Mouse (Mus musculus) NIH3T3 (cell line): ENCODE data around the gene Pgrmc2.

ENCODE experiments used
- DNase-seq: peaks from one replicate; pipeline ENCODE4 v3.0.0-alpha.2; 2012; ENCODE audit warnings: low read depth

Gene Pgrmc2

DNA sequence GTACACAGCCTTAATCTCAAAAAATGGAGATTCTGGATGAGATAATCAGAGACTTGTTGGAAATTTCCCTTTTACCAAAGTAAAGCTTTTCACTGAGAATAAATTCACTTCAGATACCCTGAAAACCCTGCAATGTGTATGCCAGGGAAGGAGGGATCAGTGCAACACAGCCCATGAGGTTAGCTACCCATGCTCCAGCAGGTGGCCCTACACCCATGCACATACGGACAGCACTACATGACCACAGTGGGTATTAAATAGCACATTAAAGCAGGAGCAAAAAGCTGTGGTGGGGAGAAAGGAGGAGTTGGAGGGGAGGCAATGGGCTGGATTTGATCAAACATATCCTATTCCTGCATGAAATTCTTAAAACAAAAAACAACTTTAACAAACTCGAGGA, 12.3 kb downstream of the Pgrmc2 start:
- no peak for DNase-seq

DNA sequence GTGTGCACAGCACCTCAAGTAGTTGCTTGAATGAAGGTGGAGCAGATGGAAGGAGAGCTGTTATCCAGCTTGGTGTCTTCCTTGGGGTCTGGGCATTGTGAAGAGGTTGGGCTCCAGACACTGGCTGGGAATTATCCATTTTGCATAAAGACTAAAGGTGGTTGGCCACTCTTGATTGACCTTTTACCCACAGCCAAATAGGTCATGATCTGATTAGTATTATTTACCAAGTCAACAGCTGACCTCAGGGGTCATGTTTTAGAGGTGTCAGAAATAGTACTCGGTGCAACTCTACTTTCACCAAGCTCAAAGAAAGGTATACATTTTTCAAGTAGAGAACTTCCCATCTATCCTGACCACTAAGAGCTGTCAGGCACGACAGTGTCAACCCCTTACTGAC, 17.5 kb downstream of the Pgrmc2 start:
- DNase-seq = no peak

DNA sequence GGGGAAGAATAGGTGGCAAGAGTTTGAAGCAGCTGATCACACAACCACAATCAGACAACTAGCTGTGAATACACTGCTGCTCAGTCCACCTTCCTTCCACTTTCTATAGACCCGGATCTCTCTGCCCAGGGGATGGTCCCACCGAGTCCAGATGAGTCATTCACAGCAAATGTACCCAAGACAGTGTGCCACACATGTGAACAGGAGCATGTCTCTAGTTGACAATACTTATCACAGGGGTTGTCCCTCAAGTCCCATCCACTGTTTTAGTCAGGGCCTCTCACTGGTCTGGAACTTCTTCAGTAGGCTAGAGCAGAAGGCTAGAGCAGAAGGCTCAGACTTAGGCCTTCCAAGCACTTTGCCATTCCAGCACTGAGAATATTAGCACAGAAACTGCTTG, 20.1 kb downstream of the Pgrmc2 start:
- no peak for DNase-seq

DNA sequence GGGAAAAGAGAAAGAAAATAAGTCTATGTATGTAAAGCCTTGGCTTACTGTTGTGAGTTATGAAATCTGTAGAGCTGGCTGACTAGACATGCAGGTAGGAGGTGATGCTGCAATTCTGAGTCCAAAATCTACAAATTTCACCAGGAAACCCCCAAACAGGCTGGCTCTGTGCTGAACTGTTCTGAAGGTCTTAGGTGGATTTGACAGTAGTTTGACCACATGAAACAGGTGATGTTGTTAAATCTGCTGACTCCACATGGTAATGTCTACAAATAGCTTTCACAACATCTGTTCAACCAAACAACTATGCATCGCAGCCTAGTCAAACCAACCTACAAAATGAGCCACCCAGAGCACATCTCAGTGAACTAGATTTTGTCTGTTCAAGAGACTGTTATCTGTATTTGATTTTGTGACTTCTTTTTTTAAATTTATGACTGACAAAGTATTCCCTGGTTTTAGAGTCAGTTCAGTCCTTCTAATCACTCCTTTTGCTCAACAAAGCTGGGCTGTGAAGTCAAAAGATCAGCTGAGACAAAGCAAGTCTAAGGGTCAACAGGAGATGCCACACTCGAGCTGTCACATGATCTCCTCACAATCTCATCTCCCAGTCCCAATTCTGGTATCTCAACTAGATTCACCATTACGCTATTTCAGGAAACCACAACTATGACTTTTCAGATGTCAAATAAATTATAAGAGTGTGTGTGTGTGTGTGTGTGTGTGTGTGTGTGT, 20.8 kb downstream of the Pgrmc2 start:
- no peak for DNase-seq

DNA sequence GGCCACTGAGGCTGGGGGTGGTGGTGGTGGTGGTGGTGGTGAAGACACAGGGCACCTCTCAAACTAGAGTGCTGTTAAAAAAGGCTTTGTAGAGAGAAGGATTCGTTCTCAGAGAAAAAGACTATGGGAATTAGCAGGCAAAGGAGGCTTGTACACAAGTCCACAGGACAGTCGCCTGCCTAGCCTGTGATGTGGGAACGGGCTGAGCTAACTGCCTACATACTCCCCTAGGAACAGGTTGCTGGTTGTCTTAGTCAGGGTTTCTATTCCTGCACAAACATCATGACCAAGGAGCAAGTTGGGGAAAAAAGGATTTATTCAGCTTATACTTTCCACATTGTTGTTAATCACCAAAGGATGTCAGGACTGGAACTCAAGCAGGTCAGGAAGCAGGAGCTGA, 23.6 kb downstream of the Pgrmc2 start:
- no peak for DNase-seq

DNA sequence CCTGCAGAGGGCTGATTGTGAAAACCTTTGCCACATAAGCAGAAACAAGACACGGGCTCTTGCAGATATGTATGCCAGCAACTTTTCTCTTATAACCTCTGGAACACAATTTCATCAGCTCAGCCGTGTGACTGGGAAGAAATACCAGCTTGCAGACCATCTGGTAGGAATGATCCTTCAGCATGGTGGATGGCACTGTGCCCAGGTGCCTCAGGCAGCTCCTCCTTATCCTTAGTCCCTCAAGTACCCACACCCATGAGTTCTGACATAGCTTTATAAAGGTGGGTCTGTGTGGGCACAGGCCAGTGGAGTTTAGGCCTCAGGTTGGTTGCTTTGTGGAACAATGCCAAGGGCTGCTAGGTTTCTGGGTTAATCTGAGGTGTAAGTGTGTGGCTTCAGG, 24.5 kb downstream of the Pgrmc2 start:
- peak; percentile 77 for DNase-seq

DNA sequence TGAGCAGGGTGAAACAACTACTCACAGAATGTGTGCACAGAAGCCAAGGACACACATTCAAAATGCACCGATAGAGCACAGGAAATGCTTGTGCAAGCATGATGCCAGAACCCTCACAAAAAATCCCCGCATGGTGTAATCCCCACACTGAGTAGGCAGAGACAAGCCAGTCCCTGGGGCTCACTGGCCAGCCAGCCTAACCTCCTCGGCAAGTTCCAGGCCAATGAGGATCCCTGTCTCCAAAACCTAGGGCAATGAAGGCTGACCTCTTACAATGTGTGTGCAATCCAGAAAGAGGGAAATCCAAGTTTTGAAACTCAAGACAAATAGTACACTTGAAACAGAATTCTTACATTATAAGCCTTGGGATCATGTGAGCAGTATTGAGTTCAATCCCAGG, 29.5 kb downstream of the Pgrmc2 start:
- no peak for DNase-seq

DNA sequence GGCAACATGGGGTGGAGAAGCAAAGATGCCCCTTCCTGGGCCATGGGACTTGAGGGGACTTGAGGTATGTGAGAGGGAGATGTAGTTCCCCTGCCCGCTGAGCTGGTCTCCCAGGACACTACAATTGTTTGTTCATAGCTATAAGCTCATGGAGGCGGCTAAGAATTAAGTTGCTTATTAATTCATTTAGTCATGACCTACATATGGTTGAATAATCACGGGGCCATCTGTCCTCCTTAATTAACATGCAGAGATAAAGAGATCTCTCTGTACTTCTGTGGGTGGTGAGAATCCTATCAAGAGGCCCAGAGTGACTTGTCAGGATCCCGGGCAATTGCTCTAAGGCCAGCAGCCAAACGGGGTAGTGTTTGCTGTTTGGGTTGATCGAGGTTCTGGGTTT, 35.0 kb downstream of the Pgrmc2 start:
- DNase-seq = no peak

DNA sequence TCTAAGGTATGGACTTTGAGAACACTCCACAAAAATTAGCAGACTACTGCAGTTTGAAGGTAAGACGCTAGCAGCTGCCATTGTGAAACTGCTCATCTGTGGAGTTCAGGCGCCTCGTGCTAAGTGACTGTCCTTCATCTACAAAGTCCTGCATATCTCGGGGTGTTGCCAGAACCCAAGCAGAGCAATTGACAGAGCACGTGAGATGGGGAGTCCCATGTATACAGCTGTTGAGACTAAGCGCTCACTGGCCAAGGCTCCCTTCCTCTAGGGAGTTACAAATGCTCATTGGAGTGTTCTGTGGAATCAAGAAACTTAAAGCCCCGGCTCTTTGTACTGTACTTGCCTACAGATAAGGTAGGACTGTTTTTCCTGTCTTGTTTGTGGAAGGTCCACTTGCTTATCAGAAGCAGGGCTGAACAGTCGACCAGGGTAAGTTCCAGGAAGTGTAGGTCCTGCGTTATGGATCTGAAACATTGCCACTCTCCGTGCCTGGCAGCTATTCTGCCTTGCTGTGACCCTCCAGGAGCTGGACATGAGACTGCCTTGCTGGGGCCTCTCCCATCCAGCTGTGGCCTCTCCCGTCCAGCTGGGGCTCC, 39.0 kb downstream of the Pgrmc2 start:
- DNase-seq = no peak

DNA sequence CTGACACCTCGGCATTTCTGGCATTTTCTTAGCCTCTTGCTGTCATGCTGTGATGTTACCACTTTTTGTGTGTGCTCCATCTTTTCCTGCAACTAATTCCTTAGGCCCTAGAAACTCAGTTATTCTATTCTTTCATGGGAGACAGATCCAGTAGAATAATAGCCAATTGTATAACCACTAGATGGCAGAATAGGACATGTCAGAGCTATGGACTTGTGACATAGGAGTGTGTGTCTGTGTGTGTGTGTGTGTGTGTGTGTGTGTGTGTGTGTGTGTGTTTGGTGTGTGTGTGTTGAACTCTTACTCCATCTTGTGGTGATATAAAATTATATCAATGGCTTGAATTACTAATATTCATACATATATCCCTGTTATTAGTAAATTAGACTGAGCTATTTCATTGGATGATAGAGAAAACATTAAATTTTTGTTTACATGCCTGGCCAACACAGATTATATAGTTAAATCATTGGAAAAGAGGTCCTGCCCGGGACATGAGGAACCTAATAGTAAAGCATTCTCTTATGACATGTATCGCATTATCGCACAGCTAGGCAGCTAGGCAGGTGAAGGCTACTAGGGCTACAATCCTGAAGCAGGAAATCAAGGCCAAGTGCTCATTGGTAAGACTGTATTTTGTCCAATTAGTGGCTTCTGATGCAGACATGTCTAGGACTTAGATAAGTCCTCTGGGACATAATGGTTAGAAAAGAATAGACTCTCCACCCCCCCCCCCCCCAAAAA, 40.5 kb downstream of the Pgrmc2 start:
- DNase-seq = peak; percentile 76

DNA sequence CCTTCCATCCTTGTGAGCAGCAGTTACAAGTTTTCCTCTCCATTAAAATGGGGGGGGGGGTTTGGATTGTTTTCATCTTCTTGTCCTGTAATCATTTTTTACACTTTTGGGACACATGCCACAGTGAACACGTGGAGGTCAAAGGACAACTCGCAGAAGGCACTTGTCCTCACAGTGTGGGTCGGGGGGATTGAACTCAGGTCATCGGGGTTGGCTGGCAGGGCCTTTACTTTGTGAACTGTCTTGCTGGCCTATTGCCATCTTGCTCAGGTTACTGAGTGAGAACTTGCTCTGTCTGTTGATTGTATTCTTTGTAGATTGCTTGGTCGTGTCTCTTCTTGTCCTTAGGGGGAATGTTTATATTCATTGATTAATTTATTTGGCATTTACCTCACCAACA, 41.6 kb downstream of the Pgrmc2 start:
- DNase-seq = no peak

DNA sequence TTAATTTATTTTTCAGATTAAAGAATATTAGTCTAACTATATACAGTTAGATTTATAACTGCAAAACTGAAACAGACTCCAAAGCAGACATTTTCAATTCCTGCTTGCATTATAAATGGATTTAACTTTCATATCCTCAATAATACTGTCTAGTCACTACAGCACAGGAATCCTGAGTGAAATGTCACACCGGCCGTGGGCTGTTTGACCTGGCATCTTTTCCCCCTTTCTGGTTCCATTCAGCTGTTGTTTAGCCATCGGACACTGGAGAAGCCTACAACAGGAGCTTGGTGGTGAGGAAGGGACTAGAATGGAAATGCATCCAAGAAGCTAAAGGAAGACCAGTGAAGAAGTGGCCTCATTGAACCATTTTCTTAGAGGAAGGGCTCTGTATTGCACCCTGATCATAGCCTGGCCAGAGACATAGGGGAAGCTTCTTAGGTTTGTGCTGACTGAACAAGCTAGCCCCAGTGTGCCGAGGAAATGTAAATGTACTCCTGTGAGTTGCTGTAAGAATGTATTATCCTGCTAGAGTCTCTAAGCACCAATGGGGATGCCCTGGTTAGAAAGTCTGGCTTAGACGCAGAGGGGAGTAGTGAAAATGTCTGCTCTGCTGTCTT, 44.4 kb downstream of the Pgrmc2 start:
- no peak for DNase-seq

DNA sequence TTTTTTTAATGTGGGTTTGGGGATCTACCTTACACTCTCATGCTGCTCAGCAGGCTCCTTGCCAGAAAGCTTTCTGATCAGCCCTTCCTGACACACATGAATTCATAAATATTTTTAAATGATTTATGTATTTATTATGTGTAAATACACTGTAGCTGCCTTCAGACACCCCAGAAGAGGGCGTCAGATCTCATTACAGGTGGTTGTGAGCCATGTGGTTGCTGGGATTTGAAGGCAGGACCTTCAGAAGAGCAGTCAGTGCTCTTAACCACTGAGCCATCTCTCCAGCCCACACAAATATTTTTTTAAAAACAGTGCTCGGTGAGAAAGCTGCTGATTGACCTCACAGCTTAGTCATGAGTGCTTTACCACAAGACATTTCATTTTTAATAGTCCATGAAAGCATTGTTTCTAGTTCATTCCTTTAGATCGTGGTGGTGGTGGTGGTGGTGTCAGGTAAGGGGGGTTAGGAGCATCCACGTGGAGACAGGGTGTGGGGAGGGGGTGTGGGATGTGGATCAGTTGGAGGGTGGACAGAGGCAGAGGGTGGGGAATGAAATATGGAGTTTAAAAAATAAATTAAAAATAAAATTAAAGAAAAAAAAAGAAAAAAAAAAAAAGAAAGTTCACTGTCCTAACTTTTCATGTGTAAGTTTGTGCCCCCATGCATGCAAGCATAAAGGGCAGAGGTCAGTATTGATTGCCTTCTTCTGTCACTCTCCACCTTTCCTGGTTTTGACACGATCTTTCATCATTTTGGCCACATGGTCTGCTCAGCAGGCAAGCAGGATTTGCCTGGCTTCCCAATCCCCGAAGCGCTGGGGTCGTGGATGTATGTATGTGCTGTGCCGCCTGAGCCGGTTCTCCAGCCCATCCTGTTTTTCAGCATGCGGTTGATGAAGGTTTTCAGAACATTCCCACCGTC, 51.3 kb downstream of the Pgrmc2 start:
- DNase-seq = peak; percentile 49

DNA sequence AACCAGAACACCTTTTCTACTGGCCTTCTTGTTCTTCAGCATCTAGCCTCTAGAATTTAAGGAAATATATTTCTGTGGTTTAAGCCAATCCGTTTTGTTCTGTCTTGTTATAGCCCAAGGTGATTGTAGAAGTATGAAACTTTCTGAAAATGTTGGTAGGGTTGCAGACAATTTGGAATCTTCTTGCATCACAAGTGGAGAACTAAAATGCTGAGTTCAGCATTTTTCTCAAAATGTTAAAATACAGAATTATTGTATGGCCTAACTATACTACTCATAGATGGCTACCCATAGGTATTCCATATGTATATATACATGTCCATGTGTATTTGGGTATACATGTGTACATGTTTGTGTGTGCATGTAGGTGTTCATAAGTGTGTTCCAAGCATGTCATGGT, 52.1 kb downstream of the Pgrmc2 start:
- DNase-seq = no peak

DNA sequence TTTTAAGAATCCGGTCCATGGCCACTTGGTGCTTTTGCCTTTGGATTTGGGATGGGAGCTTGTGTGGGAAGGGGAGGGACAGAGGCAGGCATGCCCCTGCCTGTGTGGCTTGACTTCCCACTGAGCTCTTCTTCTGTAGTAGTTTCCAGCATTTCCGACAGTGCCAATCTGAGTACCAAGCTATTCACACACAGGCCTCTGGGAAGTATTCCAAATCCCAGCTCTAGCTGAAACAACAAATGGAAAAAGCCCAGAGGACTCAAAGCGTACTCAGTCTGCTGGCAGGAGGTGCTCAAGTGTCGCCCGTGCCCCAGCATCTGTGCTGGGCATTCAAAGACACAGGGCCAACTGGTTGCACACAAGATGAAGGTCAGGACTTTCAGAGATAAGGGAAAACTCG, 60.9 kb downstream of the Pgrmc2 start:
- DNase-seq = peak; percentile 50

DNA sequence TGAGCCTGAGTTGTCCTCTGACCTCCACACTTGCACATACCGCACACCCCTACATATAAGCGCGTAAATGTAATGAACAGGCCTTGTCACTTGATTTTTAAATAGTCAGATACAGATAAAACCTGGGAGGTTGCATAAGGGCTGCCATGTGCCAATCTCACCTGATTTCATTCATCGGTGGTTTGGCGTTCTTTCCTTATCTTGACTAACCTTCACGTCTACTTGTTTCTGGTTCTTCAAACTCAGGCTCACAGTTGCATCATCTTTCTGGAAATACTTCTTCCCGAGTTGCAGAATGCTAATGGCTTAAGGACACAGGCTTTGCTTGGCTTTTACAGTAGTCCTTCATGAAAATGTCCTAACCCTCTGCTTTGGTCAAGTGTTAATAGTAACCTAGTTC, 62.2 kb downstream of the Pgrmc2 start:
- no peak for DNase-seq

DNA sequence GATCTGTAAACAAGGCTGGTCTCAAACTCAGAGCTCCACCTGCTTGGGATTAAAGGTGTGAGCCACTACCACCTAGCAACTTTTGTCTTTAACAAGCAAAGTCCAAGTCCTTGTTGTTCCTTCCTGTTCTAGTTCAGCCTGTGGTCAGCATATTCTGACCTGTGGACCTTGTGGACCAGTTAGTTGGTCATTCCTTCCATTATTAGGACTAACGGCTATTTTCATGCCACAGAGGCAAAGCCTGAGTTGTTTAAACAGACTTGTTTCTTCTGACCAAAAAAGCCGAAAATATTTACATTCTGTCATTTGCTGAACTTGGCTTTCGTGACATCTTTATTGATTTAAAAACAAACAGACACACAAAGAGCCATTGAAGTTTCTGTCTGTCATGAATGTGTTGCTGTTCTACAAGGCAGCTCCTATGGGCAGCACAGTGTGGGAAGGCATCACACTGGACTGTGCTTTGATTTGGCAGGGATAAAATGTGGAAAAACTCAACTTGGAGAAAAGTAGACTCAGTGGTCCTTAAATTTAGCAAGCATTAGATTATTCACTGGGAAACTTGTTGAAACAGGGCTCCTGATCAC, 64.7 kb downstream of the Pgrmc2 start:
- no peak for DNase-seq
